ENCODE assay signal across 18 mouse cellular contexts in genomic region chr4:141750826-141751225, GRCm38 (mm10). TPM values are rescaled to one million over a fixed set of nuclear protein-coding genes. Genes with fewer than 3 reads are reported as not detected.
DNase-seq lines count a peak whose midpoint lies in the region; ATAC-seq and TF ChIP-seq lines count a peak whose summit lies in the region.
"Had no signal": no experiment of that assay in that cellular context is flagged by ENCODE, and none has a peak within 500 bp of the region (broad histone marks: within the 10 kb centered on the region; RNA-seq: fewer than 3 reads in every experiment).

No protein-coding gene starts in this region.

- H3K4me3 ChIP-seq in heart, embryonic 10.5 days = no peak overlapping the region
- no peak overlapping the region for H3K4me3 ChIP-seq in lung, embryonic 14.5 days (ENCODE audit: low read depth, low read length)
- no peak overlapping the region for H3K4me3 ChIP-seq in lung, adult 2 months (replicated peaks; ENCODE audit: extremely low read depth, low read depth, low read length)
- H3K4me3 ChIP-seq in liver, postnatal 0 days (ENCODE audit: low read depth, low read length) = no peak overlapping the region
- H3K4me3 ChIP-seq: forebrain, embryonic 12.5 days; limb, embryonic 15.5 days; megakaryocyte, embryonic 14.5 days had no signal

- H3K9ac ChIP-seq in lung, embryonic 14.5 days = no peak overlapping the region
- H3K9ac ChIP-seq in liver, postnatal 0 days (replicated peaks) = peak overlapping the region; percentile 13; the same call in 1 of the 2 replicates
- H3K9ac ChIP-seq: forebrain, embryonic 12.5 days; limb, embryonic 15.5 days had no signal

- no peaks in the 10 kb centered on the region for H3K9me3 ChIP-seq in heart, embryonic 10.5 days
- no peaks in the 10 kb centered on the region for H3K9me3 ChIP-seq in lung, embryonic 14.5 days (ENCODE audit: low read depth, low read length)
- no peaks in the 10 kb centered on the region for H3K9me3 ChIP-seq in liver, postnatal 0 days (ENCODE audit: low read length)
- H3K9me3 ChIP-seq: forebrain, embryonic 12.5 days; limb, embryonic 15.5 days; megakaryocyte, embryonic 14.5 days had no signal

- TF ChIP-seq EP300 in liver, postnatal 0 days (IDR thresholded peaks at IDR 0.05; ENCODE audit: low read depth) = no peak

- no peak for TF ChIP-seq CTCF in lung, embryonic 14.5 days (IDR thresholded peaks at IDR 0.05; ENCODE audit: low read depth)
- no peak for TF ChIP-seq CTCF in lung, adult 2 months (IDR thresholded peaks at IDR 0.05; ENCODE audit: insufficient read depth, low read length)
- no peak for TF ChIP-seq CTCF in liver, postnatal 0 days (IDR thresholded peaks at IDR 0.05; ENCODE audit: low read depth)

- intact Hi-C loops in heart, postnatal 10 days (cut with DNase I) = no loop called here
- intact Hi-C loops in left cerebral cortex, postnatal 36 days (cut with DNase I) = no loop called here

- DNase-seq in heart, embryonic 10.5 days (ENCODE audit: low spot score) = no peak
- DNase-seq in heart, postnatal 10 days = no peak
- DNase-seq in lung, embryonic 14.5 days = no peak
- no peak for DNase-seq in lung, adult 2 months
- no peak for DNase-seq in liver, postnatal 0 days
- DNase-seq in left cerebral cortex, postnatal 36 days (ENCODE audit: low spot score in 2 of 2) = no peak
- no peak for DNase-seq in natural killer cell, adult 2 months (ENCODE audit: low spot score in 2 of 2)
- DNase-seq: cerebellum, adult 8-10 months; gastrocnemius, postnatal 25 days; kidney, adult 18-20 months; midbrain, embryonic 14.5 days had no signal

- H3K36me3 ChIP-seq in heart, embryonic 10.5 days = no peaks in the 10 kb centered on the region
- H3K36me3 ChIP-seq in lung, embryonic 14.5 days (ENCODE audit: insufficient read depth) = no peaks in the 10 kb centered on the region
- no peaks in the 10 kb centered on the region for H3K36me3 ChIP-seq in liver, postnatal 0 days (replicated peaks; ENCODE audit: insufficient read depth, low read length)
- H3K36me3 ChIP-seq: forebrain, embryonic 12.5 days; limb, embryonic 15.5 days had no signal

- ATAC-seq in lung, embryonic 14.5 days (ENCODE audit: insufficient read depth) = no peak
- peak; percentile 8; the same call in 1 of the 2 replicates for ATAC-seq in erythroid progenitor cell, adult 5-6 weeks (replicated peaks; ENCODE audit: low FRiP score, poor library complexity, severe bottlenecking)
- ATAC-seq in liver, postnatal 0 days = no peak

- H3K4me2 ChIP-seq in lung, embryonic 14.5 days = no peak overlapping the region
- H3K4me2 ChIP-seq in liver, postnatal 0 days (ENCODE audit: low read depth, low read length) = peak overlapping the region; percentile 61; the same call in 1 of the 2 replicates
- H3K4me2 ChIP-seq: forebrain, embryonic 12.5 days; limb, embryonic 15.5 days had no signal

- no peak for TF ChIP-seq POLR2A in lung, adult 2 months (IDR thresholded peaks at IDR 0.05; ENCODE audit: borderline replicate concordance, extremely low read depth, low read depth, low read length)

- H3K27ac ChIP-seq in heart, embryonic 10.5 days = peak overlapping the region; percentile 83
- peak overlapping the region; percentile 33 for H3K27ac ChIP-seq in lung, embryonic 14.5 days (ENCODE audit: low read depth)
- peak overlapping the region; percentile 96 for H3K27ac ChIP-seq in liver, postnatal 0 days (ENCODE audit: low read depth)
- H3K27ac ChIP-seq: forebrain, embryonic 12.5 days; kidney, postnatal 0 days; limb, embryonic 15.5 days had no signal

- H3K4me1 ChIP-seq in heart, embryonic 10.5 days = peaks cover 34% of the 10 kb centered on the region
- H3K4me1 ChIP-seq in lung, embryonic 14.5 days (ENCODE audit: insufficient read depth) = no peaks in the 10 kb centered on the region
- no peaks in the 10 kb centered on the region for H3K4me1 ChIP-seq in lung, adult 2 months (ENCODE audit: control insufficient read depth, insufficient read depth, low read length)
- peaks cover 19% of the 10 kb centered on the region for H3K4me1 ChIP-seq in liver, postnatal 0 days (ENCODE audit: insufficient read depth)
- H3K4me1 ChIP-seq: forebrain, embryonic 12.5 days had no signal

- peaks cover 7% of the 10 kb centered on the region; the same call in 1 of the 2 replicates for H3K27me3 ChIP-seq in heart, embryonic 10.5 days (ENCODE audit: insufficient read depth, poor library complexity, severe bottlenecking)
- peaks cover 6% of the 10 kb centered on the region; the same call in 1 of the 2 replicates for H3K27me3 ChIP-seq in lung, embryonic 14.5 days (ENCODE audit: insufficient read depth, low read length)
- H3K27me3 ChIP-seq in liver, postnatal 0 days (ENCODE audit: insufficient read depth, low read length) = no peaks in the 10 kb centered on the region
- H3K27me3 ChIP-seq: limb, embryonic 15.5 days had no signal

- 52% methylated on average over 3 of the region's 3 CpGs for WGBS in heart, embryonic 10.5 days
- 38% methylated on average over 3 of the region's 3 CpGs for WGBS in lung, embryonic 14.5 days
- WGBS in lung, adult 2 months = 69% methylated on average over 3 of the region's 3 CpGs
- WGBS in liver, postnatal 0 days (ENCODE audit: insufficient replicate concordance) = 75% methylated on average over 3 of the region's 3 CpGs

RNA-seq across cellular contexts. Expression of gene Agmat, which starts 4.4 kb away (rescaled TPM):
- 1.2 and 3.5 TPM in 2 replicates for polyA plus RNA-seq in heart, embryonic 10.5 days (2016; fragmentation: Nextera tagmentation; extraction: Ambion mirVana)
- total RNA-seq in heart, postnatal 10 days (2021) = under 1 TPM; 0.48 to 0.79 TPM
- not detected in 2 replicates for polyA plus RNA-seq in lung, embryonic 14.5 days (2014; fragmentation: Nextera tagmentation; extraction: Ambion mirVana)
- 0.15 and 0.28 TPM in 2 replicates for polyA plus RNA-seq in lung, adult 2 months (2012; rRNA removed)
- 1.3 TPM in 1 of 2 replicates, not detected in the other for total RNA-seq in erythroid progenitor cell, adult 5-6 weeks (2015; ENCODE audit: low replicate concordance)
- not detected in 2 replicates for total RNA-seq in erythroid progenitor cell, adult 5-6 weeks (2017; ENCODE audit: low replicate concordance)
- 101 and 105 TPM in 2 replicates for polyA plus RNA-seq in liver, postnatal 0 days (2015; fragmentation: Nextera tagmentation; extraction: Ambion mirVana)
- total RNA-seq in left cerebral cortex, postnatal 36 days (2021) = 1 to 10 TPM; 1.1 to 1.3 TPM
- total RNA-seq: layer of hippocampus, postnatal 25 days had no signal
- polyA plus RNA-seq: forebrain, embryonic 12.5 days; hindbrain, embryonic 11.5 days; limb, embryonic 15.5 days; midbrain, embryonic 14.5 days had no signal

RNA-seq across cellular contexts. Expression of gene Ddi2, which starts 27.6 kb away (rescaled TPM):
- polyA plus RNA-seq in heart, embryonic 10.5 days (2016; fragmentation: Nextera tagmentation; extraction: Ambion mirVana) = 21.4 and 21.5 TPM in 2 replicates
- 10 to 100 TPM; 38.5 to 41.1 TPM for total RNA-seq in heart, postnatal 10 days (2021)
- 19.8 and 21.5 TPM in 2 replicates for polyA plus RNA-seq in lung, embryonic 14.5 days (2014; fragmentation: Nextera tagmentation; extraction: Ambion mirVana)
- polyA plus RNA-seq in lung, adult 2 months (2012; rRNA removed) = 19.7 and 20.2 TPM in 2 replicates
- total RNA-seq in erythroid progenitor cell, adult 5-6 weeks (2015; ENCODE audit: low replicate concordance) = 22.7 and 29.8 TPM in 2 replicates
- 35.1 and 37.0 TPM in 2 replicates for total RNA-seq in erythroid progenitor cell, adult 5-6 weeks (2017; ENCODE audit: low replicate concordance)
- polyA plus RNA-seq in liver, postnatal 0 days (2015; fragmentation: Nextera tagmentation; extraction: Ambion mirVana) = 21.7 and 22.6 TPM in 2 replicates
- total RNA-seq in left cerebral cortex, postnatal 36 days (2021) = 10 to 100 TPM; 39.4 to 44.1 TPM

RNA-seq across cellular contexts. Expression of gene Dnajc16, which starts 39.9 kb away (rescaled TPM):
- polyA plus RNA-seq in heart, embryonic 10.5 days (2016; fragmentation: Nextera tagmentation; extraction: Ambion mirVana) = 5.0 and 5.4 TPM in 2 replicates
- 10 to 100 TPM; 17.6 to 18.0 TPM for total RNA-seq in heart, postnatal 10 days (2021)
- 3.5 and 4.2 TPM in 2 replicates for polyA plus RNA-seq in lung, embryonic 14.5 days (2014; fragmentation: Nextera tagmentation; extraction: Ambion mirVana)
- polyA plus RNA-seq in lung, adult 2 months (2012; rRNA removed) = 9.6 and 12.0 TPM in 2 replicates
- 16.2 and 25.2 TPM in 2 replicates for total RNA-seq in erythroid progenitor cell, adult 5-6 weeks (2015; ENCODE audit: low replicate concordance)
- 11.3 and 15.1 TPM in 2 replicates for total RNA-seq in erythroid progenitor cell, adult 5-6 weeks (2017; ENCODE audit: low replicate concordance)
- 2.7 TPM in 2 replicates for polyA plus RNA-seq in liver, postnatal 0 days (2015; fragmentation: Nextera tagmentation; extraction: Ambion mirVana)
- 10 to 100 TPM; 39.7 to 41.9 TPM for total RNA-seq in left cerebral cortex, postnatal 36 days (2021)

RNA-seq across cellular contexts. Expression of gene Casp9, which starts 42.6 kb away (rescaled TPM):
- 21.4 and 22.5 TPM in 2 replicates for polyA plus RNA-seq in heart, embryonic 10.5 days (2016; fragmentation: Nextera tagmentation; extraction: Ambion mirVana)
- 10 to 100 TPM; 10.5 to 12.4 TPM for total RNA-seq in heart, postnatal 10 days (2021)
- polyA plus RNA-seq in lung, embryonic 14.5 days (2014; fragmentation: Nextera tagmentation; extraction: Ambion mirVana) = 21.5 and 22.3 TPM in 2 replicates
- 17.7 and 19.0 TPM in 2 replicates for polyA plus RNA-seq in lung, adult 2 months (2012; rRNA removed)
- 19.8 and 22.2 TPM in 2 replicates for total RNA-seq in erythroid progenitor cell, adult 5-6 weeks (2015; ENCODE audit: low replicate concordance)
- total RNA-seq in erythroid progenitor cell, adult 5-6 weeks (2017; ENCODE audit: low replicate concordance) = 10.4 and 19.3 TPM in 2 replicates
- polyA plus RNA-seq in liver, postnatal 0 days (2015; fragmentation: Nextera tagmentation; extraction: Ambion mirVana) = 6.3 and 7.4 TPM in 2 replicates
- total RNA-seq in left cerebral cortex, postnatal 36 days (2021) = 10 to 100 TPM; 20.9 to 26.9 TPM

Comparison
In these comparisons a context has a peak if more than half of its experiments do, and no peak if none do; other contexts are left out.
1. H3K27ac ChIP-seq: peak in every context shown above with its lines; median percentile 96 in liver, postnatal 0 days; 83 in heart, embryonic 10.5 days; 33 in lung, embryonic 14.5 days.
2. RNA of gene Agmat, which starts 4.4 kb away (polyA plus RNA-seq): 101 to 105 TPM in liver, postnatal 0 days; 1.2 to 3.5 TPM in heart, embryonic 10.5 days, 0.15 to 0.28 TPM in lung, adult 2 months and not detected in lung, embryonic 14.5 days; every median in the first group is over 10 times any median in the second.